Mouse (Mus musculus): ENCODE results near the gene Cdc37l1.

- no peak for TF ChIP-seq POLR2A (IDR thresholded peaks at IDR 0.05; ENCODE audit: control insufficient read depth in 1 of 2, insufficient read depth in 1 of 2, low read depth in 1 of 2, low read length in 2 of 2, poor library complexity in 1 of 2)
- no peak for TF ChIP-seq ZNF384 (IDR thresholded peaks at IDR 0.05; ENCODE audit: low read depth, low read length)
- TF ChIP-seq CTCF (IDR thresholded peaks at IDR 0.05 in 2 of 3, conservative IDR thresholded peaks at IDR 0.05 in 1 of 3; ENCODE audit: control insufficient read depth in 1 of 3, insufficient read depth in 1 of 3, low read depth in 2 of 3, low read length in 3 of 3, poor library complexity in 1 of 3, severe bottlenecking in 1 of 3), result peak; percentile 61 to 69 (median 63)
- TF ChIP-seq NELFE (IDR thresholded peaks at IDR 0.05; ENCODE audit: low read depth, low read length), result no peak
- no peak for TF ChIP-seq MYC (IDR thresholded peaks at IDR 0.05; ENCODE audit: low read depth, low read length)
- TF ChIP-seq USF1 (IDR thresholded peaks at IDR 0.05; ENCODE audit: low read depth, low read length), result no peak
- no peak for TF ChIP-seq TAL1 (IDR thresholded peaks at IDR 0.05; ENCODE audit: low read length)
- TF ChIP-seq POLR2AphosphoS2 (IDR thresholded peaks at IDR 0.05; ENCODE audit: low read length), result no peak
- no peak for TF ChIP-seq ZKSCAN1 (IDR thresholded peaks at IDR 0.05; ENCODE audit: low read depth, low read length)
Measured at GRCm38 (mm10) chr19:29019647-29020046, 29.5 kb downstream of the Cdc37l1 start.
